Mouse (Mus musculus) liver, postnatal 0 days (tissue): Measurements from ENCODE around the gene Gpn1.

Experiments used
- CTCF ChIP-seq: sonication (generic); IDR thresholded peaks from 2 replicates; pipeline ENCODE4 v1.5.1; 2016; ENCODE audit warnings: antibody characterized with exemption, low read depth
- EP300 ChIP-seq: IDR thresholded peaks from 2 replicates; pipeline ENCODE4 v1.6.1; 2016; ENCODE audit warnings: antibody characterized with exemption, low read depth, mild to moderate bottlenecking

GRCm38 (mm10) chr5:31512481-31512880, 17.9 kb downstream of the Gpn1 start:
- TF ChIP-seq CTCF (no peak), EP300 (no peak)
